Mouse (Mus musculus): ENCODE measurements around the gene Smco4.
"Not testable (repeated sequence)": the region's sequence is repeated elsewhere in the genome, so short reads cannot be mapped to it uniquely, and the experiment has no call there.

The Smco4 gene

DNA sequence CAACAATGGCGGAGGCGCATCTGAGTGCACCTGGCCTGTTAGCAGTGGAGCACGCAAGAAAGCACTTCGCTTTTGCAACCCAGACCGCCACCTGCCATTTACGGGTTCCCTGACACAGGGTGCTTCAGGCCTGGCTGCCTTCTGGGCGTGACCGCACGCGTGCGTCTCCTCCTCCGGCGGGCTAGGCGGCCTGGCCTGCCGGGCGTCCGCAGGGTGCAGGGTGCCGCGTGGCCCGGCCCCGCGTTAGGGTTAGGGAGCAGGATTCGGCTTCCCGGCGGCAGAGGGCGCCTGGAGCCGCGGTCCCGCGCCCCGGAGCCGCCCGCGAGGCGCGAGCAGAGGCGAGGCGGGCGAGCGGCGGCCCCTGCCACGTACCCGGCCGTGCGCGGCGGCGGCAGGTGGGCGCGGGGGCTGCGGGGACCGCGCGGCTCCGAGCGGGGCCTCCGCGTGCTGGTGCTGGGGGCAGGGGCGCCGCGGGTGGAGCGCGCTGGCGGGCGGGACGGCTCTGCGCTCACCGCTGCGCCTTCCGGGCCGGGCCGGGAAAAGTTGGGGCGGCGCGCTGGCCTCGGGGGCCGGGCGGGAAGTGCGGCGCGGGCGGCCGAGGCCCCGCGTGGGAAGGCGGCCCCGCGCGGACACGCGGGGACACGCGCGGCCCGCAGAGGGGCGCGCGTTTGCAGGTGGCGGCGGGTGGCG, at the start of gene Smco4:
TSS of gene Smco4 (plus strand) at position 198 of the 690 bp plus-strand sequence.
- DNase-seq = peak; percentile 77

DNA sequence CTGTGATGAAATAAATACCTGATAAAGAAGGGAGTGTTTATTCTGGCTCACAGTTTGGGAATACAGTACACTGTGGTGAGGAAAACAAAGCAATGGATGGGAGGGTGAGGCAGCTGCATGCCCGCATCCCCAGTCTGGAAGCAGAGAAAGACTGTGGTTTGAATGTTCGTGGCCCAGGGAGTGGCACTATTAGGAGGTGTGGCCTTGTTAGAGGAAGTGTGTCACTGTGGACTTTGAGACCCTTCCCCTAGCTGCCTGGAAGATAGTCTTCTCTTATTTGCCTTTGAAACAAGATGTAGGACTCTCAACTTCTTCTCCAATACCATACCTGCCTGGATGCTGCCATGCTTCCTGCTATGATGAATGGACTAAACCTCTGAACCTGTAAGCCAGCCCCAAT, 45.8 kb upstream of the Smco4 start:
- no peak for DNase-seq

DNA sequence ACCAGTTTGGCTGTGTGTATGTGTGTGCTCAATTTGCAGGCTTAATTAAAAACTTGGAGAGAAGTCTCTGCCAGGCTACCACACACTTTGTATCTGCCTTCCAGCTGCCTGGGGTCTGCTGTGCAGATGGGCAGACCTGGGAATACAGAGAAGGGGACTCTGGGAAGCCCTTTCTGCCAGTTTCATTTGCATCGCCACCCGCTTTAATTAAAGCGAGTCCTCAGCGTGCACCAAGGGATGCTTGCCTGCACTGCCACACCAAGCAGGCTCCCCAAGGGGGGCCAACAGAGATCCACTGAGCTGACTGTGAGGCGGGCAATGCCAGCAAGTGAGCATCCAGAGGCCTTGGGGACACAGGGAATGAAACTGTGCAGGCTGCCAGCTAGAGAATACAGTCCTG, 42.3 kb upstream of the Smco4 start:
- DNase-seq = no peak

DNA sequence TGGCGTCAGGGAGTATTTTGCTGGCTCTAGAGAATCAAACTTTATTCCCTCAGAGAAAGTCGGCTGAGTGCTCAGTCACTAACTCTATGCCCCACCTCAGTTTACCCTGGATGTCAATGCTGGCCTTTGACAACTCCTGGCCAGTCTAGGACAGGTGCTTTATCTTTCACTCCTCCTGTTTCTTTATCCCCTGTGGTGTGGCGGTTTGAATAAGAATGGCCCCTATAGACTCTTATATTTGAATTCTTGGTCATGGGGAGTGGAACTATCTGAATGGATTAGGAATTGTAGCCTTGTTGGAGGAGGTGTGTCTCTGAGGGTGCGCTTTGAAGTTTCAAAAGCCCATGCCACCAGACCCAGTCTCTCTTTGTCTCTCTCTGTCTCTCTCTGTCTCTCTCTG, 21.0 kb upstream of the Smco4 start:
- DNase-seq = no peak

DNA sequence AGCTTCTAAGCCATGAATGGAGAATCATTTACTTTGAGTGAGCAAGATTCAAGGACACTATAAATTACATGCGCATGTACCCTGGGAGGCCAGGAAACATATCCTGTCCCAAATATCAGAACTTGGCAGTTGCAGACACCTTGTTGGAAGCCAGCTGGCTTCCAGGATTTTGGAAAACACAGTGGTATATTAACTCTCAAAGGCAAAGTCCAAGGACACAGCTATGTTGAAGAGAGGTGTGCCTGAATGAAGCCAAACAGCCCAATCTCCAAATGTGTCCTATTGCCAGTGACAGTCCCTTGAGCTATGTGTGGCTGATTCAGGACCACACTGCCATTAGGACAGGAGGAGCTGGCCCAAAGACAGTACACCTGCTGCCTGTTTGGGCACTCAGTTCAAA, 20.0 kb upstream of the Smco4 start:
- DNase-seq = peak; percentile 24

DNA sequence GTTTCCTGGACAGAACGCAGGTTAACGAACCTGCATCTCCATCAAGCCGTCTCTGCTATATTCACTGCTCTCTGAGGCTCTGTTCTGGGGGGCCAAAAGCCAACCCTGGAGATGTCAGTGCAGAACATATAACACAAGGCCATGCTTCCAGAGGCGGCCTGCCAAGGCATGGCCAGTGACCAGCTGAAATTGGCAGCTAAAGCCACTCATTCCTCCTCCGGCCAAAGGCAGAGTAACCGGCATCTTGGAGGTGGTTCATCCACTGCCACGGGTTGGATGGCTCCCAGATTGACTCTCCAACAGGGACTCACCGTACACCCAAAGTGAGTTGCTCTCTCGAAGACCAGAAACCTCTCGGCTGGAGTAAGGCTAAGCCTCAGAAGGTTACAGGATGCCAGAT, 15.7 kb upstream of the Smco4 start:
- DNase-seq = no peak

DNA sequence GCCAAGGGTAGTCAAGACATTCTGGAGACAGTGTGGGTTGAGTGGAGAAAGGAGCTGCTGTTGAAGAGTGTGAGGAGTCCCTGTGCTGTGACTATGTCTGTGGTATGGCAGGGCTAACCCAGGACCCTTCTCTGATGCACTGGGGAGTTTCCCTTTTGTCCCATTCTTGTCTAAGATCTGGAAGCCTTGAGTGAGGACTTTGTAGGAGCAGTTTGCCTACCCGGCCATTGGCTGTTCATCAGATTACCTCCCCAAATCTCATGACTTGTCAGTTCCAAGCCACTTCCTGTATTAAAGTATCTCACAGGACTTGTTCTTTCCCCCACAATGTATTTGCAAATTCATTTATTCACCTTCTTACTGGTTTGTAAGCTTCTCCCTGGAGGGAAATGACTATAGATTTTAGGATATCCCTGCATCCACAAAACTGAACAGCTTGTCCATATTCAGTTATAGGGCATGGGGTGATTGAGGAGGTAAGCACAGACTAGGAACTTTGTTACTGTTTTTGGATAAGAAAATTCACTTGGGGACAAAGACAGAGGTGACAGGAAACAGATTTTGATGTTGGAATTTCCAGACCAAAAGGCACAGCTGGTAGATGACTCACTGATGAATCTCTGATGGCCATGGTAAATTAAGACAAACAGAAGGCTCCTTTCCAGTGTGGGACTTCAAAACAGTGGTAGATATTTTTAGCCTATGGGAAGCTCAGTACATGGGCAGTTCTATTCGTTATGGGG, 5.4 kb upstream of the Smco4 start:
- no peak for DNase-seq

DNA sequence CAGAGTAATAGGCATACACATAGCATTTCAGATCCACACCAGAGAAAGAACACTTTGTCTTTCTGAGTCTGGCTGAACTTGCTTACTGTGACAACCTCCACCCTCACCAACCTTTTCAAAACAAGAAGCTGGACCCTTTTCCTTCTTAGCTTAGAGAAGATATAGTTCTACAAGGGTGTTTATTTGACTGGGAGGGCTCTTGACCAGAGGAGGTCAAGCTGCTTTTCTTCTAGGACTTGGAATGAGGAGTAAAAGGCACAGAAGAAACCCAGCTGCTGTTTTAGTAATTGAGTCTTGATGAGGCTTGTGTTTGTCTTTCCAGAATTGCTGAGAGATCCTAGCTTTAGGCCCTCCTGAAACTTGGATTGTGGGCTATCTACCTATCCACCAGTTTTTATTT, 3.9 kb upstream of the Smco4 start:
- no peak for DNase-seq

DNA sequence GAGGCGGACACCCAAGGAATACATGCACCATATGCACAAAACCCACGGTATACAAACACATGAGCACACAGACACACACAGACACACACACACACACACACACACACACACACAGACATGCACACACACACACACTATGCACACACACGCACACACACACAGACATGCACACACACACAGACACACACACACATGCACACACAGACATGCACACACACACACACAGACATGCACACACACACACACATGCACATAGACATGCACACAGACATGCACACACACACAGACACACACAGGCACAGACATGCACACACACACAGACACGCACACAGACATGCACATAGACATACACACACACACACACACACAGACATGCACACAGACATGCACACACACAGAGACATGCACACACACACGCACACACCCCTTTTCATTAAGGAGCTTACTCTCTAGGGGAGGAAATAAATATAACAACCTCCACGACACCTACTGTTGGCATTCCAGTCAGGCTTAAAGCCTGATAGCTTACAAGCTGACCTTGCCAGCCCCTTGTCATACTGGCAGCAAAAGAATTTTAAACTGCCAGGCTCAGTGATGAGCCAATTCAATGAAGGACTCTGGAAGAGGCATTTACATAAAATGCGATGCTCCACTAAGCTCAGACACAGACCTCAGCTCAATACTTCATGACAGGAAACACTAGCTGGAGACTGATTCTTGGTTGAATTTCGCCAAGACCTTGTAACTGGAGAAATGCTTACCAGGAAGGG, 2.7 kb upstream of the Smco4 start:
- DNase-seq = no peak

DNA sequence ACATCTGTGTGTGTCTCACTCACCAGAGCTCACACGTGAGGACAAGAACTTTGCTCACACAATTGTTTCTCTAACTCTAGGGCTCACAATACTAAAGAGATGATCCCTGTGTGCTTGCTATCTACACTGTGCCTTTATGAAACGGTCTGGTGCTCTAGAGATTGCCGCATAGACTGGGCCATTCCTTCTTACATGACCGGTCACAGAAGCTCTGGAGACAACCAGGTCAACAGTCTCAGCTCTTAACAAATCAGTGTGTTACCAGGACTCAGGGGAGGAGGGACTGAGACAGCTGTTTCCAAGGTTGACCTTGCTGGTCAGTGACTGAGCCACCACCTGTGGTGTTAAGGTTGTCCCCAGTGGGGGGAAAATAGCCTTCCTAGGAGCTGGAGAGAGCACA, 1.5 kb upstream of the Smco4 start:
- no peak for DNase-seq

DNA sequence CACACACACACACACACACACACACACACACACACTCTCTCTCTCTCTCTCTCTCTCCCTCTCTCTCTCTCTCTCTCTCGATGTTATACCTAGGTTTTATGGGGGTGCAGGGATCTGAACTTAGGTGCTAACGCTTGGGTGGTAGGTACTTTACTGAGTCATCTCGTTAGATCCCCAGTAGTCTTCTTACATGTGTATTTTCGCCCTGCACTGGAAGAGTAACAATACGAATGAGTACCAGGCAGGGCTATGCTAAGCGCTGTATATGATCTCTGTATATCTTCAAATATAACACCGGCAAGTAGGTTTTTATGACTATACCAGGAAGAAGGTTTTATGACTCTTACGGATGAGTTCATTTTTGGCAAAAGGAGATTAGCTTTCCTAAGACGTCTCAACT, 831 bp upstream of the Smco4 start:
- DNase-seq = no peak

DNA sequence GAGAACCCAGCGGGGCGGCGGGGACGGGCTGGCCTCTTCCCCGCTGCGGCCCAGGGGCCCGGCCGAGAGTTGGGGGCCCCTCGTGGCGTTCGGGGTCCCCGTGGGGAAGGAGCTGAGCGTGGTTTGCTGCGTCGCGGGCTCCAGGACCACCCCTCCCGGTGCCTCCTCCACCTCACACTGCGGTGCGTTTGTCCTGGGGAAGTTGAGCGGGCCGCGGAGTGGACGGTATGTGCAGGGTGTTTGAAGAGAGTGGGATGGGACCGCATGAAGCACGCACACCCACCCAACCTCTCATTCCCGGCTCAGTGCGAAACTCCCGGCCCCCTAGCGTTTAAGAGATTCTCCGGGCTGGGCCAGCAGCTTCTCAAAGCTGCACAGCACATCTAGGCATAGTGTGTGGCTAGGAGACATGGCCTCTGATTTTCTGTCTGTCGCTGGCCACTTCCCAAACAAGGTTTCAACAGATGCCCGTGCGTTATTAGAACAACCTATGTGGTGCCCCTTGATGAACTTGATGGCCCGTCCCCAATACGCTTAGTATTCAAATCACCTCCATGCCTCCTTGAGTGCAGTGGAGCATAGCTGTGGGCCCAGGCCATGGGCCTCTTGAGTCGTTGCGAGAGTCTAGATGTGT, 810 bp downstream of the Smco4 start:
- DNase-seq = peak; percentile 57

DNA sequence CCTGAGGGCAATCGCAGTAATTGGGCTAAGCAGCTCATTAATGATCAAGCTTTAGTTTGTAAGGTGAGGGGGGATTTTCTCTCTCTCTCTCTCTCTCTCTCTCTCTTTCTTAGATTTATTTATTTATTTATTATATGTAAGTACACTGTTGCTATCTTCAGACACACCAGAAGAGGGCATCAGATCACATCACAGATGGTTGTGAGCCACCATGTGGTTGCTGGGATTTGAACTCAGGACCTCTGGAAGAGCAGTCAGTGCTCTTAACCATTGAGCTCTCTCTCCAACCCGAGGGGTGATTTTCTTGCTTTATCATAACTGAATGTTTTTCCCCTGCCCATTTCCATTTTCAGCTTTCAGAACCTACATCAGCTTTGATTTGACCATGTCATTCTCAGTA, 2.0 kb downstream of the Smco4 start:
- DNase-seq = not testable (repeated sequence)

DNA sequence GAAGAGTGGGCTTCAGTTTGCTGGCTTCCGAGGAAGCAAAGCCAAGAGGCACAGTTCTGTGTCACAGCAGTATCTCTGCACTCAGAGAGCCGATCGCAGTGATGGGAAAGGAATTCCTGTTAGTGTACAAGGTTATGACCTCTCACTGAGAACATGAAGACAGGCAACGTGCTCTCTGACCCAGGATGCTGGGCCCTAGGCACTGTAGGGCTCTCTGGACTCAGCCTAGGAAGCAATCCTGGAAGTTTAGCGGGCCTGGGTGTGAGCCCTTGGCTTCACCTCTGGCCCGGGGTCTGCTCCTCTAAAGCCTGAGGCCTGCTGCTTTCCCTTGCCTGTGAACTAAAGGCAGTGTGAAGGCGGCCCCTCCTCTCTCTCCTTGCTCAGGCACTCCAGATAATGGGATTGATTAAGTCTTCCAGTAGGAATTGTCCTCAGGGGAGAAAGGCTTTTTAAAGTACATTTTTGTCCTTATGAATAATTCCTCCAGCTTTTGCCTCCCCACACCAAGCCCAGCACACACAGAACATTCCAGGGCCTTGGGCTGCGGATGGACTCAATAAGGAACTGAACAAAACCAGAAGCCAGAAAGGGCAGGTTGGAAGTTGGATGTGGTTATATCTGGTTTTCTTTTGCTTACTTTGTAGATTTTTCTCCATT, 2.8 kb downstream of the Smco4 start:
- no peak for DNase-seq

DNA sequence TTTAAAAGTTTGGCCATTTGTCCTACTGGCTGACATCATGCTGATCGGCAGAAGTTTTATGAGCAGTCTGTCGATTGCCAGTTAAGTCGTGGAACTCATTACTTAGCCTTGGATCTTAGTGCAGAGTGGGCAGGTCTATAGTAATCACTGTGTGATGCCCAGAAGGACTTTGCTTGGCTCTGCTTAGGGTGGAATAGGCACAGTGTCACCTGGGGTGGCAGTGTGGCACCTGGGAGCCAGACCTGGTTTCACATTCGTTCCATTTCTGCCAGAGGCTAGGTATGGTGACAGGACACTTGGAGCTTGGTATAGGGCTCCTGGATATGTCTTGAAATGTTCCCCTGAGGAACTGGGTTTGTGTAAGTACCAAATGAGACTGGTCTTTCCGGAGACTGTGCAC, 6.8 kb downstream of the Smco4 start:
- no peak for DNase-seq

DNA sequence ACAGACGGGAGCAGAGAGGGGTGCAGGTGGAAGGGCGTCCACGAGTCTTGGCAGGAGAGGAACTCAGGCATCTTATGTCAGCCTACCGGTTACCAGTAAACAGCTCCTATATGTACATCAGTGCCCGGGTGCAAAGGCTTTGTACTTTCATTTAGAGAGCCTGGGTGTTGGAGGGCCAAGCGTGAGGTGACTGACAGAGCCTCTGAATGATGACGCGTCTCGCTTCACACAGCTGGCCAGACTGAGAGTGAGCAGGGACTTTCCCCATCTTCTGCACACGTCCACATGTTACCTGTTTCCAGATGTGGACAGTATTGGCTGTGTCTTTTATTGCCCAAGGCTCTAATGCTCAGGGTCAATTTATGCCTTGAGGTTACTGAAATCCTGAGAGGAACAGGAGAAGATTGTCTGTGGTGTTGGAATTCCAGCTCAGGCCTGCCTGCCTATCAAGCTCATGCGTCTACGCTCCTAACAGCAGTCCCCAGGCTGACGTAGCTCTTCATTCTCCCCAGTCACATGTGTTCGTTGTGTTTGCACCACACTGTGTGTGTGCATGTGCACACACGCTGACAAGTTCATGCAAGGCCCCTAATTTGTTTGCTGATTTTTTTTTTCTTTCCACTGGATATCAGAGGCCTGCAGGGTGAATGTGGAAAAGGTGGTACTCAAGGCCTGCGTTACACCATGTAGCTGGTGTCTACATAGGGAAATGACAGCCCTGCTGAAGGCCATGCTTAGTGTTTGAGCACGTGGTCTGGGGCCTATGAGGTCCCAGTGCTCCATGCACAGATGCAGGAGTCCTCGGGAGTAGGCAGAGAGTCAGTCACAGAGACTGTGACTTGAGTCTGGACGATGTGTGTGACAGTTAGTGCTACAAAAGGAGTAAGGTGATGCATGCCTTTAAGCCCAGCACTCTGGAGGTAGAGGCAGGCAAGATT, 8.4 kb downstream of the Smco4 start:
- DNase-seq = no peak

DNA sequence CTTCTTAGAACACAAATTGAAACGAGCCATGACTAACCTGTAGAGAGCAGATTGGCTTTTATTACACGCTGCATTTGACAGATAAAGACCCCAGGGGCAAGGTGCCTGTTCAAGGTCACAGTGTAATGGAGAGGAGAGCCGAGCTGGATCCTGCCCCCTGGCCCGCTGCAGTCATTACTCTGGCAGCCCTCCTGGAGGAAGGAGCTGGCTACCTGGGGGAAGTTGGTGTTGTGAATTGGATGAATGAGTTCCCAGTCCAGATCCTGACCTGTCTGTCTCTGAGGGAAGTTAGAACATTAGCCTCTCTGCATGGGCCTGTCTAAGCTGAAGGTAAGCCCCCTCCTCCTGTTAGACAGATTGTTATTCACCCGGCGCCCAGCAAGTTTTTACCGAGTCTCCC, 9.2 kb downstream of the Smco4 start:
- DNase-seq = peak; percentile 45

DNA sequence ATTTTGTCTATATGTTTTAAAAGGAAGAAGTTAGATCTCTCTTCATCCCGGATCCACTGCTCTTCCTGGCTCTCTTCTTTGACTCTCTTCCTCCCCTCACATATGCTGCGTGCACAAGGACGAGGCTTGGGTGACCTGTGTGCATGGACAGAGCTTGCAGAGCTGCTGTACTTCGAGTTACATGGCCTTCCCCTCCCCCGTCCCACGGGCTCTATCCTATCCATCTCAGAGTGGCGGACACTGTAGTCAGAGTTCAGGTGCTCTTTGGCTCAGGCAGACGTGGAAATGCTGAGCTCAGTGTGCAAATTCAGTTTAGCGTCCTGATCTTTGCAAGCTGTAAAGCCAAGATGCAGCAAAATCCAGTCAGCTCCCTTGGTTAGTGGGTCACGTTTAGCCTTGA, 10.1 kb downstream of the Smco4 start:
- DNase-seq = no peak

DNA sequence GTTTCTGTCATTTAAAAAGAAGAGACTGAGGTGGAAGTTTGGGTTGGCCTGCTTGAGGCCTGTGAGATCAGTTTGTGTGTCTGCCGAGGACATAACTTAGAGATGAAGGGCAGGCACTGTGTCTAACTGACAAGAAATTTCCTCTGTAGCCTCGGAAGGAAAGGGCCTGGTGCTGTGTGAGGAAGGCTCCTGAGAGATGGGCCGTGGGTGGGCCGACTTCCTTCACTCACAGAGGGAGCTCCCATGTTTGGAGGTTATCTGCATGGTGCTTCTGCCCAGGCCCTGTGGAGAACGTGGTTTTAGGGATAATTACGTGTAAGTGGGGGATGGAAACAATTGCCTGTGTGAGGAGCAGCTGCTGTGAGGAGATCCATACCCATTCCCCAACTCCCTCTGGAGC, 10.6 kb downstream of the Smco4 start:
- no peak for DNase-seq

DNA sequence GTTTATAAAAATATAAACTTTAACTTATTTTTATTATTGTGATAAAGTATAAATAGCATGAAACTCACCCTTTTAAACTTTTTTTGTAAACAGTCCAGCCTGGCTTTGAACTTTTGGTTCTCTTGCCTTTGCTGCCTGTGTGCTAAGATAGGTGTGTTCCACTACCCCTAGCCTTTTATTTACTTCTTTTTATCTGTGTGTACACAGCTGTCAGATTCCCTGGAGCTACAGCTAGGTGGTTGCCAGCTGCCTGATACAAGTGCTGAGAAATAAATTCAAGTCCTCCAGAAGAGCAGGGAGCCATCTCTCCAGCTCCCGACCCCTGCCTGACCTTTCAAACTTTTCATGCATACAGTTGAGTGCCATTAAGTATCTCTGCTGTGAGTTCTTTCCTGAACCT, 12.1 kb downstream of the Smco4 start:
- DNase-seq = no peak

DNA sequence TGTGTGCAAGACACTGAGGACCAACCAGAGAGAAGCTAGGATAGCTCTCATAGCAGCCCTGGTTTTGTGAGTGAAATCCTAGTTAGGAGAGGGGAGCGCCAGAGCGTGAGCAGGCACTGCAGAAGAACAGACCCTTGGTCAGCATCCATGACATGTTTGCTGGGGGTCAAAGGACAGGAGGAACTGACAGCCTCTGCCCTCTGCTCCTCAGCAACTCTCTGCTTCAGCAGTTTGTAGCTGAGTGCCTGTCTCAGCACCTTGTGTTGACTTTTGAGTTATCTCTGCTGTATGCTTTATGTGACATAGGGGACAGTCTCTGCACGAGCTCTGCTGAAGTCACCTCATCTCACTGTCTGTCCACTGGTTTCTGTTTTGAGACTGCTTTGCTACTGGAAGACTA, 13.6 kb downstream of the Smco4 start:
- DNase-seq = peak; percentile 72

DNA sequence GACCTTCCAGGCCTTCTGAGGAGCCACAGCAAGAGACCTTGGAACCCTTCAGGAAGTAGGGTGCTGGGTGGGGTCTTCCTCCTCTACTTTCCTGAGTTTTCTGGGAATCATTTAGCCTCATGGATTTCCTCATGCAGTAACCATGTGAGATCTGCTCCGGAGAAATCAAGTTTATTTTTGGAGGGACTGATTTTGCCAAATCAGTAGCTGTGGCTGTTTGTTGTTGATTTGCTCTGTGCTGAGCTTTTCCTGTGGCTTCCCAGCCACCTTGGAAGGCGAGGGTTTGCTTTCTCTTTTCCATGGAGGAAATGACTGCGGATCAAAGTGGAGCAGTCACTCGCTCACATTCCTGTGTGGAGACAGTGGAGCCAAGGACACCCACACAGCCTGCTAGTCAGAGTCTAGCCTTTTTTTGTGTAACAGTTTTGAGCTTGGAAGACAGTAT, 14.2 kb downstream of the Smco4 start:
- DNase-seq = peak; percentile 49
